Mouse (Mus musculus): ENCODE measurements at regions not wholly inside any gene's neighbourhood (a gene's known extent, or its start where the extent isn't known, plus 50 kb on each side); places are given as distances from the start of the nearest gene placed in this dataset.

DNA sequence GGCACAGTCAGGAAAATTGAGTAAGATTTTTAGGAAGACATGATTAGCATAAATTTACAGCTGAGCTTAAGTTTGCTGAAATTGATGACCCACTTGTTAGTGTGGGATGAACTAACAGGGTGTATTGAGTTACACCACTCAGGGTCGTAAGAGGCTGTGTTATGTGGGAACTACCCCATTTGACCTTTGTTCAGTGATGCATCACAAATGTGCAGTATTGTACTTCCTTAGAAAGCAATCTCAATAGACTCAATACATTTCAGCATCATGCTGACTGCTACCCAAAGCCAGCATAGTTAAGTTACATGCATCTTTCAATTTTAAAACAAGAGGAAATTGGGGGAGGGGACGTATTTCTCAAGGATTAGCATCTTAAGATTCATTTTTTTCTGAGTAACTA lies 80.4 kb upstream of the Speer4f2 start:
- Histone ChIP-seq H3K9me3 (no peaks in the 10 kb centered on the region), H3K27ac (no peak overlapping the region), H3K4me2 (replicated peaks) (no peak overlapping the region), H3K9ac (no peak overlapping the region), H3K27me3 (replicated peaks) (no peaks in the 10 kb centered on the region), H3K36me3 (no peaks in the 10 kb centered on the region), H3K4me3 (replicated peaks) (no peak overlapping the region), H3K4me1 (replicated peaks) (no peaks in the 10 kb centered on the region)
- 51% methylated on average over 2 of the region's 2 CpGs for WGBS
- no peak for ATAC-seq

DNA sequence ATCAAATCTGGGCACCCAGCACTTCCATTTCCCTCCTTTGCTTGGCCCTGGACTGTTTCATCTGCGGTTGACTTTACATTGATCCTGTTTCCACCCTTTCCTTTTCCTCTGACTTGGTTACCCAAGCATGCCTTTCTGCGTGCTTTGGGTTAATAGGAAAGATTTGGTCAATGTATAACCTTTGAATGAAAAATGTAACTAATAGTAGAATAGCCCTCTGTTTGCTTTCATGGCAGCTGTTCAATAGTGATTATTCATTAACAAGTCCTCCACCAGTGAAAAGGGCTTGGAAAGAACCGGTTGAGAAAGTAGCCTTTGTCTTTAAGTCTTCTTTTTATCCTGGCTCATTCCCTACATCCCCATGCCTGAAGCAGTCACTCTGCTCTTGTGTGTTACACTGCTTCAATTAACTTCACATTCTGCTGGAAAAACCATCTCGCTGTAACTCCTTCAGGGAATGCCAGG lies 76.4 kb upstream of the Speer4f2 start:
- Histone ChIP-seq H3K9ac (no peak overlapping the region), H3K27ac (peak overlapping the region; percentile 27; the same call in 1 of the 2 replicates), H3K4me2 (replicated peaks) (no peak overlapping the region), H3K9me3 (no peaks in the 10 kb centered on the region), H3K4me1 (replicated peaks) (no peaks in the 10 kb centered on the region), H3K36me3 (no peaks in the 10 kb centered on the region), H3K27me3 (replicated peaks) (no peaks in the 10 kb centered on the region), H3K4me3 (replicated peaks) (no peak overlapping the region)
- 51% methylated on average over 4 of the region's 4 CpGs for WGBS
- peak; percentile 92 for ATAC-seq

DNA sequence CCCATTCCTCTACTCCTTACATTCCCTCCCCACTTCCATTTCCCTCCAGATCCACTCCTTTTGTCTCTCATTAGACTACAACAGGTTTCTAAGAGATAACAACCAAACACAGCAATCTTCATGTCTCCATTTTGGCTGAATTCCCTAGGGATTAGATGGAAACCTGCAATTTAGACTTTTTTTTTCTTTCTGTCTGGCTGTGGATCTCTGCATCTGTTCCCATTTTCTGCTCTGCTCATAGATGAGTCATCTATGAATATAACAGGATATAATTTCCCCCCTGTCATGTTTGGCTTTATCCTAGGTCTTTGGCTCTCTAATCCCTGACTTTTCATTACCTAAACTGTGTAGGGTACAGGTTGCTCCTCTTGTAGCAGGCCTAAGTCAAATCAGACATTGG lies 73.1 kb upstream of the Speer4f2 start:
- Histone ChIP-seq H3K9ac (no peak overlapping the region), H3K9me3 (no peaks in the 10 kb centered on the region), H3K4me3 (replicated peaks) (no peak overlapping the region), H3K4me2 (replicated peaks) (no peak overlapping the region), H3K27ac (no peak overlapping the region), H3K27me3 (replicated peaks) (no peaks in the 10 kb centered on the region), H3K4me1 (replicated peaks) (no peaks in the 10 kb centered on the region), H3K36me3 (no peaks in the 10 kb centered on the region)
- no peak for ATAC-seq

DNA sequence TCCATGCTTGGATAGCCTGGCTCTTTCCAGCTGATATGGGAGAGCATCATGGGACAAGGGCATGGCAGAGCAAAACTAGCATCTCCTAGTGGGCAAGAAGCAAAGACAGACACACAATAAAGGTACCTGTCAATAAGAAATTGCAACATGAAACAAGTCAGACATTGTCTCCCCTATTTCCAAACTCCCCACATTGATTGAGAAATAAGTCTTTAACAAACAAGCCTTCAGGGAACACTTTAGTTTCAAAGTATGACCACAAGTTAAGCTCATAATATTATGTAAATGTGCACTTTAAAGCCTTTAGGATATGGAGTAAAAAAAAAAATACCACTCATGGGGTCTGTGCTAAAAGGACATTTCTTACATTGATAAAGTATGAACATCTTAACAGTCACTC lies 51.5 kb upstream of the Speer4f2 start:
- no peak overlapping the region for H3K27ac ChIP-seq
- no peak overlapping the region for H3K4me2 ChIP-seq (replicated peaks)
- H3K9me3 ChIP-seq, result no peaks in the 10 kb centered on the region
- no peaks in the 10 kb centered on the region for H3K4me1 ChIP-seq (replicated peaks)
- H3K36me3 ChIP-seq, result no peaks in the 10 kb centered on the region
- no peak for ATAC-seq
- H3K4me3 ChIP-seq (replicated peaks), result no peak overlapping the region
- no peaks in the 10 kb centered on the region for H3K27me3 ChIP-seq (replicated peaks)
- H3K9ac ChIP-seq, result no peak overlapping the region
